Mouse (Mus musculus): ENCODE results near the gene Vmn1r196. TPM values are rescaled to one million over a fixed set of nuclear protein-coding genes. Genes with fewer than 3 reads are reported as not detected.

The Vmn1r196 gene
- polyA plus RNA-seq, 1 experiment from 2014 or later: not detected

Other genes with a start within 250 kb of the Vmn1r196 start
- gene Hist1h4i, start 248.6 kb upstream of the Vmn1r196 start, polyA plus RNA-seq (2016; fragmentation: Nextera tagmentation; extraction: Ambion mirVana): 44.5 and 46.9 TPM in 2 replicates
- 82.7 and 84.6 TPM in 2 replicates for gene Hist1h2ag, start 247.0 kb upstream of the Vmn1r196 start, polyA plus RNA-seq (2016; fragmentation: Nextera tagmentation; extraction: Ambion mirVana)
- gene Hist1h2bj, start 246.7 kb upstream of the Vmn1r196 start, polyA plus RNA-seq (2016; fragmentation: Nextera tagmentation; extraction: Ambion mirVana): 13.1 and 15.8 TPM in 2 replicates
- not detected in 2 replicates for gene Vmn1r188, start 205.5 kb upstream of the Vmn1r196 start, polyA plus RNA-seq (2016; fragmentation: Nextera tagmentation; extraction: Ambion mirVana)
- not detected in 2 replicates for gene Vmn1r189, start 184.1 kb upstream of the Vmn1r196 start, polyA plus RNA-seq (2016; fragmentation: Nextera tagmentation; extraction: Ambion mirVana)
- gene Vmn1r191, start 106.0 kb upstream of the Vmn1r196 start, polyA plus RNA-seq (2016; fragmentation: Nextera tagmentation; extraction: Ambion mirVana): not detected in 2 replicates
- not detected in 2 replicates for gene Vmn1r192, start 98.8 kb upstream of the Vmn1r196 start, polyA plus RNA-seq (2016; fragmentation: Nextera tagmentation; extraction: Ambion mirVana)
- gene Vmn1r193, start 66.8 kb upstream of the Vmn1r196 start, polyA plus RNA-seq (2016; fragmentation: Nextera tagmentation; extraction: Ambion mirVana): not detected in 2 replicates
- gene Vmn1r194, start 45.7 kb upstream of the Vmn1r196 start, polyA plus RNA-seq (2016; fragmentation: Nextera tagmentation; extraction: Ambion mirVana): not detected in 2 replicates
- not detected in 2 replicates for gene Vmn1r195, start 19.4 kb upstream of the Vmn1r196 start, polyA plus RNA-seq (2016; fragmentation: Nextera tagmentation; extraction: Ambion mirVana)
- gene Vmn1r197, start 34.7 kb downstream of the Vmn1r196 start, polyA plus RNA-seq (2016; fragmentation: Nextera tagmentation; extraction: Ambion mirVana): not detected in 2 replicates
- not detected in 2 replicates for gene Vmn1r198, start 60.4 kb downstream of the Vmn1r196 start, polyA plus RNA-seq (2016; fragmentation: Nextera tagmentation; extraction: Ambion mirVana)
- not detected in 2 replicates for gene Vmn1r199, start 89.9 kb downstream of the Vmn1r196 start, polyA plus RNA-seq (2016; fragmentation: Nextera tagmentation; extraction: Ambion mirVana)
- gene Vmn1r200, start 100.5 kb downstream of the Vmn1r196 start, polyA plus RNA-seq (2016; fragmentation: Nextera tagmentation; extraction: Ambion mirVana): not detected in 2 replicates
- gene Vmn1r201, start 182.0 kb downstream of the Vmn1r196 start, polyA plus RNA-seq (2016; fragmentation: Nextera tagmentation; extraction: Ambion mirVana): not detected in 2 replicates
- gene Vmn1r202, start 215.5 kb downstream of the Vmn1r196 start, polyA plus RNA-seq (2016; fragmentation: Nextera tagmentation; extraction: Ambion mirVana): not detected in 2 replicates
- not detected in 2 replicates for gene Vmn1r203, start 228.2 kb downstream of the Vmn1r196 start, polyA plus RNA-seq (2016; fragmentation: Nextera tagmentation; extraction: Ambion mirVana)

All from forebrain, embryonic 12.5 days (tissue).